Comparison of ENCODE assay signal across 10 mouse cellular contexts in genomic region chr11:11833100-11833499, GRCm38 (mm10). TPM values are rescaled to one million over a fixed set of nuclear protein-coding genes. Genes with fewer than 3 reads are reported as not detected.
DNase-seq lines count a peak whose midpoint lies in the region; ATAC-seq and TF ChIP-seq lines count a peak whose summit lies in the region.
"Had no signal": no experiment of that assay in that cellular context is flagged by ENCODE, and none has a peak within 500 bp of the region (broad histone marks: within the 10 kb centered on the region; RNA-seq: fewer than 3 reads in every experiment).

No protein-coding gene starts in this region.

- no peak overlapping the region for H3K4me2 ChIP-seq in hindbrain, embryonic 11.5 days (replicated peaks; ENCODE audit: low read depth, low read length)
- H3K4me2 ChIP-seq in hindbrain, postnatal 0 days (ENCODE audit: low read depth, low read length), result no peak overlapping the region
- H3K4me2 ChIP-seq in CH12.LX (ENCODE audit: insufficient read depth, low read depth, poor library complexity, severe bottlenecking), result no peak overlapping the region
- H3K4me2 ChIP-seq in limb, embryonic 13.5 days (replicated peaks), result no peak overlapping the region

- no peak overlapping the region for H3K9ac ChIP-seq in hindbrain, embryonic 11.5 days (ENCODE audit: low read depth, low read length)
- no peak overlapping the region for H3K9ac ChIP-seq in hindbrain, postnatal 0 days (replicated peaks; ENCODE audit: low read length)
- no peak overlapping the region for H3K9ac ChIP-seq in CH12.LX (ENCODE audit: insufficient read depth, low read depth)
- H3K9ac ChIP-seq in limb, embryonic 13.5 days, result no peak overlapping the region

- H3K9me3 ChIP-seq in hindbrain, embryonic 11.5 days (ENCODE audit: control insufficient read depth, low read length), result no peaks in the 10 kb centered on the region
- no peaks in the 10 kb centered on the region for H3K9me3 ChIP-seq in hindbrain, postnatal 0 days (ENCODE audit: low read length)
- no peaks in the 10 kb centered on the region for H3K9me3 ChIP-seq in CH12.LX (replicated peaks; ENCODE audit: low read length)
- H3K9me3 ChIP-seq in limb, embryonic 13.5 days, result no peaks in the 10 kb centered on the region

- in situ Hi-C loops in CH12.LX (cut with MboI; ENCODE audit: low pct_ligation_motif_present, low pct_unique_long_range_greater_than_20kb, low sequenced_read_pairs), result no loop called here

- 14% methylated on average over 8 of the region's 8 CpGs for WGBS in hindbrain, embryonic 11.5 days
- WGBS in hindbrain, postnatal 0 days, result 52% methylated on average over 8 of the region's 8 CpGs
- 24% methylated on average over 8 of the region's 8 CpGs for WGBS in limb, embryonic 13.5 days

- H3K27me3 ChIP-seq in hindbrain, embryonic 11.5 days (ENCODE audit: control insufficient read depth, insufficient read depth, low read length), result no peaks in the 10 kb centered on the region
- H3K27me3 ChIP-seq in hindbrain, postnatal 0 days (ENCODE audit: insufficient read depth, low read length), result no peaks in the 10 kb centered on the region
- H3K27me3 ChIP-seq in CH12.LX (replicated peaks), result no peaks in the 10 kb centered on the region
- H3K27me3 ChIP-seq in limb, embryonic 13.5 days, result no peaks in the 10 kb centered on the region

- H3K4me3 ChIP-seq in hindbrain, embryonic 11.5 days (ENCODE audit: low read depth, low read length), result no peak overlapping the region
- no peak overlapping the region for H3K4me3 ChIP-seq in hindbrain, postnatal 0 days (ENCODE audit: low read length)
- H3K4me3 ChIP-seq in CH12.LX (replicated peaks in 1 of 3; ENCODE audit: low read depth in 2 of 3, low read length in 2 of 3, poor library complexity in 1 of 3), result no peak overlapping the region
- H3K4me3 ChIP-seq in limb, embryonic 13.5 days, result no peak overlapping the region

- peaks cover 19% of the 10 kb centered on the region for H3K4me1 ChIP-seq in hindbrain, embryonic 11.5 days (replicated peaks; ENCODE audit: control insufficient read depth, insufficient read depth, low read length)
- H3K4me1 ChIP-seq in hindbrain, postnatal 0 days (ENCODE audit: insufficient read depth, low read length), result no peaks in the 10 kb centered on the region
- peaks cover 8 to 23% of the 10 kb centered on the region in 2 experiments; a peak in 3 of 4 replicates for H3K4me1 ChIP-seq in CH12.LX (ENCODE audit: control insufficient read depth in 1 of 2, insufficient read depth in 2 of 2)
- peaks cover 82% of the 10 kb centered on the region for H3K4me1 ChIP-seq in limb, embryonic 13.5 days

- TF ChIP-seq RAD21 in CH12.LX (IDR thresholded peaks at IDR 0.05; ENCODE audit: low read depth, low read length), result no peak

- no peak for ATAC-seq in hindbrain, embryonic 11.5 days (ENCODE audit: low FRiP score)
- no peak for ATAC-seq in hindbrain, postnatal 0 days
- ATAC-seq in limb, embryonic 13.5 days (ENCODE audit: low FRiP score, low read depth), result no peak

- no peaks in the 10 kb centered on the region for H3K36me3 ChIP-seq in hindbrain, embryonic 11.5 days (ENCODE audit: control insufficient read depth, insufficient read depth, low read length)
- no peaks in the 10 kb centered on the region for H3K36me3 ChIP-seq in hindbrain, postnatal 0 days (ENCODE audit: insufficient read depth, low read length)
- no peaks in the 10 kb centered on the region for H3K36me3 ChIP-seq in CH12.LX (replicated peaks in 1 of 2; ENCODE audit: control insufficient read depth in 1 of 2, insufficient read depth in 1 of 2, low read length in 1 of 2)
- no peaks in the 10 kb centered on the region for H3K36me3 ChIP-seq in limb, embryonic 13.5 days

- H3K79me2 ChIP-seq in CH12.LX (replicated peaks; ENCODE audit: control insufficient read depth, extremely low read depth, insufficient read depth, poor library complexity, severe bottlenecking), result no peaks in the 10 kb centered on the region

- no peak for TF ChIP-seq POLR2A in CH12.LX (IDR thresholded peaks at IDR 0.05; ENCODE audit: low read depth, low read length)

- dilution Hi-C loops in CH12.LX (cut with MboI; ENCODE audit: extremely low pct_ligation_motif_present, extremely low pct_unique_long_range_greater_than_20kb, low sequenced_read_pairs), result no loop called here

- peak; percentile 56 for DNase-seq in hindbrain, embryonic 11.5 days (ENCODE audit: low spot score)
- no peak for DNase-seq in hindbrain, postnatal 0 days (ENCODE audit: low spot score)
- DNase-seq in CH12.LX (ENCODE audit: extremely low read depth), result no peak
- peak; percentile 90 for DNase-seq in embryo, embryonic 10.5 days (ENCODE audit: low spot score)
- DNase-seq in thymus, postnatal 10 days (ENCODE audit: low spot score in 2 of 2), result no peak
- DNase-seq in B cell, adult 2 months, result no peak
- DNase-seq in natural killer cell, adult 2 months (ENCODE audit: low spot score in 2 of 2), result no peak
- DNase-seq: kidney, postnatal 25 days had no signal

- H3K27ac ChIP-seq in hindbrain, embryonic 11.5 days (ENCODE audit: low read depth, low read length), result peak overlapping the region; percentile 72
- no peak overlapping the region for H3K27ac ChIP-seq in hindbrain, postnatal 0 days
- H3K27ac ChIP-seq in CH12.LX (ENCODE audit: insufficient read depth, low read depth), result no peak overlapping the region
- H3K27ac ChIP-seq in limb, embryonic 13.5 days, result peak overlapping the region; percentile 91
- H3K27ac ChIP-seq: macrophage had no signal

- no peak for TF ChIP-seq EP300 in CH12.LX (IDR thresholded peaks at IDR 0.05; ENCODE audit: low read length)

- no peak for TF ChIP-seq CTCF in hindbrain, postnatal 0 days (IDR thresholded peaks at IDR 0.05; ENCODE audit: low read depth)
- no peak for TF ChIP-seq CTCF in CH12.LX (conservative IDR thresholded peaks at IDR 0.05 in 1 of 2, IDR thresholded peaks at IDR 0.05 in 1 of 2; ENCODE audit: low read depth in 2 of 2, low read length in 2 of 2)

TF ChIP-seq in CH12.LX, 34 proteins besides CTCF, POLR2A, EP300 and RAD21:
- TF ChIP-seq BHLHE40 (IDR thresholded peaks at IDR 0.05; ENCODE audit: low read depth, low read length), result peak; percentile 56
- TF ChIP-seq NELFE (IDR thresholded peaks at IDR 0.05; ENCODE audit: low read depth, low read length), result no peak

RNA-seq across cellular contexts. Expression of gene Fignl1, which starts 24.3 kb away (rescaled TPM):
- polyA plus RNA-seq in hindbrain, embryonic 11.5 days (2014; fragmentation: Nextera tagmentation; extraction: Ambion mirVana), result 66.4 and 73.5 TPM in 2 replicates
- 10.7 and 11.3 TPM in 2 replicates for total RNA-seq in hindbrain, postnatal 0 days (2014; rRNA removed)
- polyA plus RNA-seq in hindbrain, postnatal 0 days (2015; fragmentation: Nextera tagmentation; extraction: Ambion mirVana), result 7.0 and 8.8 TPM in 2 replicates
- total RNA-seq in CH12.LX (2012; rRNA removed), result 82.8 and 98.5 TPM in 2 replicates
- total RNA-seq in CH12.LX (2014; rRNA removed), result 189 TPM in 2 replicates
- polyA plus RNA-seq in CH12.LX (2012; ENCODE audit: insufficient read length, low read depth), result 98.5 and 101 TPM in 2 replicates
- polyA plus RNA-seq in limb, embryonic 13.5 days (2015; fragmentation: Nextera tagmentation; extraction: Ambion mirVana), result 53.9 and 57.4 TPM in 2 replicates

Comparison
In these comparisons a context has a peak if more than half of its experiments do, and no peak if none do; other contexts are left out.
1. DNase-seq: peak in hindbrain, embryonic 11.5 days (single experiment) and embryo, embryonic 10.5 days (single experiment); none in hindbrain, postnatal 0 days (single experiment), CH12.LX (single experiment), thymus, postnatal 10 days (0 of 2), B cell, adult 2 months (0 of 2) and natural killer cell, adult 2 months (0 of 2).
2. H3K27ac ChIP-seq: peak in hindbrain, embryonic 11.5 days (single experiment) and limb, embryonic 13.5 days (single experiment); none in hindbrain, postnatal 0 days (single experiment) and CH12.LX (single experiment).